Mouse (Mus musculus) C2C12 (cell line): Measurements from ENCODE around the gene Cmc4.

Experiments used
- CEBPB ChIP-seq: IDR thresholded peaks from one replicate; pipeline ENCODE4 v1.6.1; 2011; ENCODE audit warnings: low read depth, mild to moderate bottlenecking, control low read depth, moderate library complexity
- CTCF ChIP-seq: IDR thresholded peaks from one replicate; pipeline ENCODE4 v1.5.1; 2011; ENCODE audit not compliant: control insufficient read depth, insufficient read depth, insufficient read length
- FOSL1 ChIP-seq: IDR thresholded peaks from one replicate; pipeline ENCODE4 v1.8.0; 2011; ENCODE audit warnings: mild to moderate bottlenecking, low read length; ENCODE audit not compliant: poor library complexity, insufficient read depth, severe bottlenecking
- MAX ChIP-seq: IDR thresholded peaks from one replicate; pipeline ENCODE4 v1.6.1; 2011; ENCODE audit warnings: mild to moderate bottlenecking, control low read depth
- MYOG ChIP-seq: IDR thresholded peaks from one replicate; pipeline ENCODE4 v1.6.1; 2011; ENCODE audit not compliant: control insufficient read depth, insufficient read length; ENCODE audit errors: extremely low read depth
- USF1 ChIP-seq: IDR thresholded peaks from one replicate; pipeline ENCODE4 v1.6.1; 2011; ENCODE audit warnings: low read depth, mild to moderate bottlenecking, control low read depth, moderate library complexity

- no peak for TF ChIP-seq CTCF
- TF ChIP-seq MAX, result no peak
- TF ChIP-seq USF1, result no peak
- TF ChIP-seq FOSL1, result no peak
- TF ChIP-seq MYOG, result no peak
- TF ChIP-seq CEBPB, result no peak
These were observed 6.7 kb downstream of the Cmc4 start for GRCm38 (mm10) chrX:75409711-75410110.
